Mouse (Mus musculus) ES-Bruce4 (cell line): ENCODE data around the gene Olfr156. TPM values are rescaled to one million over a fixed set of nuclear protein-coding genes. Genes with fewer than 3 reads are reported as not detected.
A peak's percentile ranks its signal among the peaks of the same experiment; 100 is the strongest.
"Not testable (repeated sequence)": the region's sequence is repeated elsewhere in the genome, so short reads cannot be mapped to it uniquely, and the experiment has no call there.

ENCODE experiments used
- H3K27ac ChIP-seq: 2 replicates; pipeline ENCODE4 v1.5.1; 2012; ENCODE audit warnings: low read length, inconsistent platforms; ENCODE audit not compliant: insufficient read depth
- H3K27me3 ChIP-seq: 2 replicates; pipeline ENCODE4 v1.6.1; 2012; ENCODE audit warnings: mild to moderate bottlenecking, low read length, inconsistent platforms; ENCODE audit not compliant: control insufficient read depth, poor library complexity, insufficient read depth, severe bottlenecking
- H3K36me3 ChIP-seq: 2 replicates; pipeline ENCODE4 v1.6.1; 2012; ENCODE audit warnings: inconsistent platforms, mild to moderate bottlenecking, low read length, moderate library complexity; ENCODE audit not compliant: control insufficient read depth, poor library complexity, insufficient read depth, severe bottlenecking
- H3K4me1 ChIP-seq: one replicate; pipeline ENCODE4 v1.8.1; 2011; ENCODE audit warnings: low read length; ENCODE audit not compliant: control insufficient read depth, insufficient read depth
- H3K4me3 ChIP-seq: 2 replicates; pipeline ENCODE4 v1.5.1; 2011; ENCODE audit warnings: low read depth, mild to moderate bottlenecking, low read length
- H3K9ac ChIP-seq: 2 replicates; pipeline ENCODE4 v1.6.1; 2012; ENCODE audit warnings: low read depth, mild to moderate bottlenecking, inconsistent platforms; ENCODE audit not compliant: poor library complexity, severe bottlenecking
- H3K9me3 ChIP-seq: replicated peaks from 2 replicates; pipeline ENCODE4 v1.6.1; 2012; ENCODE audit warnings: mild to moderate bottlenecking, low read length, inconsistent platforms; ENCODE audit not compliant: control insufficient read depth, poor library complexity, insufficient read depth, severe bottlenecking
- CTCF ChIP-seq: IDR thresholded peaks from one replicate; pipeline ENCODE4 v1.8.1; 2011; ENCODE audit warnings: low read depth, low read length
- EP300 ChIP-seq: IDR thresholded peaks from 2 replicates; pipeline ENCODE4 v1.6.1; 2011; ENCODE audit warnings: low read depth, low read length; ENCODE audit not compliant: insufficient read depth
- POLR2A ChIP-seq: IDR thresholded peaks from one replicate; pipeline ENCODE4 v1.8.1; 2011; ENCODE audit warnings: low read length; ENCODE audit not compliant: insufficient read depth
- polyA plus RNA-seq: library from polyadenylated mRNA; stranded (reverse); fragments of >200 nt; gene quantifications from 2 replicates; pipeline ENCODE4 v1.2.4, GENCODE M21; 2011; ENCODE audit warnings: low read depth; ENCODE audit not compliant: missing spikeins, insufficient read depth, insufficient read length

Gene Olfr156
- polyA plus RNA-seq, 1 experiment, result not detected

- Histone ChIP-seq H3K36me3 (no peaks in the 10 kb centered on the region), H3K27ac (no peak overlapping the region), H3K27me3 (no peaks in the 10 kb centered on the region; the same call in 1 of the 2 replicates), H3K9ac (no peak overlapping the region), H3K4me3 (no peak overlapping the region), H3K4me1 (no peaks in the 10 kb centered on the region), H3K9me3 (no peaks in the 10 kb centered on the region)
- TF ChIP-seq POLR2A (no peak), CTCF (no peak), EP300 (no peak)
These were observed 5.1 kb upstream of the Olfr156 start for GRCm38 (mm10) chr4:43828806-43829205.

DNA sequence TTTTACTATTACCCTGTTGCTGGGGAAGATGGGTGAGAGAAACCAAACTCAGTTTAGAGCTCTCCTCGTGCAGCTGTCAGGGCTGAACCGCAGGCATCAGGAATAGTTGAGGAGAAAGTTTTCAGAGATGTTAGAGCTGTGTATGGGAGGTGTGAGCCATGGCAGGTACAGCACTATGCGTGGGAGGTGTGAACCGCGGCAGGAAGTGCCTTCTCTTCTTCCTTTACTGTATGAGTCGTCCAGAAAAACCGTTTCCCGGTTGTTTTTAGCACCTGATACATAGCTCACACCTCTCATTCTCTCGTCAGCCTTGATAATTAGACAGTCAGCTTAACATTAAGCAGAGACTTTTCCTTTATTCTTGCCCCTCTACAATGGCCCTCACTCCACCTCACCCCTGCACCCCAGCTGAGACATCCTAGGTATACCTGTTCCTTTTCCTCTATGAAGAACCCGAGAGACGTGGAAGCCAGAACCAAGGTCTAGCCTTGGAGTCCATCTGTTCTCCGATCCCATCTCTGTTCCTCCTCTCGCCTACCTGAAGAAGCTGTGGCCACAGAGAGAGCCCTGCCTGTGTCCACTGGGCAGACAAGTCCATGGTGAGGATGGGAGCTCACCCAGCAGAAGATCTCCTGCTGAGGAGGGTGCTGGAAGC is 672 bp downstream of the Olfr156 start:
- no peaks in the 10 kb centered on the region for H3K27me3 ChIP-seq
- H3K36me3 ChIP-seq, result no peaks in the 10 kb centered on the region
- H3K4me1 ChIP-seq, result no peaks in the 10 kb centered on the region
- no peak overlapping the region for H3K27ac ChIP-seq
- H3K9ac ChIP-seq, result no peak overlapping the region
- no peaks in the 10 kb centered on the region for H3K9me3 ChIP-seq
- H3K4me3 ChIP-seq, result no peak overlapping the region
- TF ChIP-seq POLR2A, result no peak
- no peak for TF ChIP-seq CTCF
- no peak for TF ChIP-seq EP300

GRCm38 (mm10) chr4:43798936-43799335 is 24.8 kb downstream of the Olfr156 start:
- H3K36me3 ChIP-seq, result no peaks in the 10 kb centered on the region
- H3K27me3 ChIP-seq, result no peaks in the 10 kb centered on the region
- H3K9me3 ChIP-seq, result no peaks in the 10 kb centered on the region
- TF ChIP-seq EP300 (no peak), CTCF (no peak), POLR2A (no peak)
- H3K9ac ChIP-seq, result no peak overlapping the region
- H3K27ac ChIP-seq, result no peak overlapping the region
- H3K4me1 ChIP-seq, result peaks cover 10% of the 10 kb centered on the region
- no peak overlapping the region for H3K4me3 ChIP-seq

- Histone ChIP-seq H3K27ac (peak overlapping the region; percentile 72), H3K4me1 (peaks cover 11% of the 10 kb centered on the region)
- not testable (repeated sequence) for H3K9me3 ChIP-seq, H3K27me3 ChIP-seq, H3K4me3 ChIP-seq, H3K36me3 ChIP-seq, H3K9ac ChIP-seq
- peak; percentile 88 for TF ChIP-seq EP300
These were observed 27.9 kb downstream of the Olfr156 start for GRCm38 (mm10) chr4:43795844-43796243.

DNA sequence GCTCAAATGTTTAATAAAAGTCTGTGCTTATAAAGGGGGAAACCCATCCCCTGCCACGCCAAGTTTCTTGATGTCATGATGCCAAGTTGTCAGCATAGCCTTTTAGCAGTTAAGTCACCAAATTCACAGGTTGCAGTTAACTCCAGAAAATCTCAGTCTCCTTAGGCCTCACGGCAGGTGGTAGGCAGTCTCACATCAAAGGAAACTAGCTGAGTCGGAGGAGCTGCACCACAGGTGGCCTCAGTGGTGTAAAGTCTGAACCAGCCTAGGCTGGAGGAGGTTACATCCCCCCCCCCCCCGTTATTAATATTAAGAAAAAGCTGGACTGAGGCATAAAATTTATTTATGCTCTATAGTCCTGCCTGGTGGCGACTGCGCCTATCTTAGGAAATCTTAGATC is 28.4 kb downstream of the Olfr156 start:
- peaks cover 11% of the 10 kb centered on the region for H3K4me1 ChIP-seq
- H3K9ac ChIP-seq, result no peak overlapping the region
- H3K36me3 ChIP-seq, result no peaks in the 10 kb centered on the region
- no peaks in the 10 kb centered on the region; the same call in 1 of the 2 replicates for H3K27me3 ChIP-seq
- no peaks in the 10 kb centered on the region for H3K9me3 ChIP-seq
- TF ChIP-seq CTCF, result no peak
- peak; percentile 85; the same call in 1 of the 2 replicates for TF ChIP-seq EP300
- H3K27ac ChIP-seq, result peak overlapping the region; percentile 72
- H3K4me3 ChIP-seq, result no peak overlapping the region

GRCm38 (mm10) chr4:43772304-43772703 is 51.4 kb downstream of the Olfr156 start:
- Histone ChIP-seq H3K9me3 (no peaks in the 10 kb centered on the region), H3K4me1 (no peaks in the 10 kb centered on the region), H3K36me3 (no peaks in the 10 kb centered on the region), H3K9ac (no peak overlapping the region), H3K27ac (no peak overlapping the region), H3K27me3 (no peaks in the 10 kb centered on the region), H3K4me3 (no peak overlapping the region)
- no peak for TF ChIP-seq EP300
- no peak for TF ChIP-seq CTCF
- no peak for TF ChIP-seq POLR2A
